Mouse (Mus musculus) ovary, postnatal 10 days (tissue): ENCODE measurements around the gene Ptgfr.

Experiments
- DNase-seq: peaks from one replicate; pipeline ENCODE4 v3.0.0; 2022; ENCODE audit warnings: low spot score

Ptgfr gene

GRCm38 (mm10) chr3:151836871-151837680 is at the start of gene Ptgfr:
Gene Ptgfr (minus strand): TSS chr3:151837630.
- peak; percentile 52 for DNase-seq

GRCm38 (mm10) chr3:151883881-151884280 is 46.5 kb upstream of the Ptgfr start:
- DNase-seq, result no peak

GRCm38 (mm10) chr3:151879981-151880380 is 42.6 kb upstream of the Ptgfr start:
- DNase-seq, result no peak

GRCm38 (mm10) chr3:151868970-151869369 is 31.5 kb upstream of the Ptgfr start:
- no peak for DNase-seq

- DNase-seq, result no peak
Measured at GRCm38 (mm10) chr3:151851344-151851743, 13.9 kb upstream of the Ptgfr start.

GRCm38 (mm10) chr3:151850621-151851020 is 13.2 kb upstream of the Ptgfr start:
- DNase-seq, result no peak

GRCm38 (mm10) chr3:151846292-151846691 is 8.9 kb upstream of the Ptgfr start:
- DNase-seq, result no peak

GRCm38 (mm10) chr3:151844361-151845154 is 7.1 kb upstream of the Ptgfr start:
- DNase-seq, result no peak

- DNase-seq, result no peak
Measured at GRCm38 (mm10) chr3:151840688-151841087, 3.3 kb upstream of the Ptgfr start.

GRCm38 (mm10) chr3:151838372-151838771 is 942 bp upstream of the Ptgfr start:
- DNase-seq, result no peak

GRCm38 (mm10) chr3:151837749-151838148 is 319 bp upstream of the Ptgfr start:
- no peak for DNase-seq

GRCm38 (mm10) chr3:151836451-151836850 is 979 bp downstream of the Ptgfr start:
- DNase-seq, result no peak

- no peak for DNase-seq
Measured at GRCm38 (mm10) chr3:151835831-151836230, 1.6 kb downstream of the Ptgfr start.

- DNase-seq, result no peak
Measured at GRCm38 (mm10) chr3:151827950-151828610, 9.3 kb downstream of the Ptgfr start.

- no peak for DNase-seq
Measured at GRCm38 (mm10) chr3:151819811-151820210, 17.6 kb downstream of the Ptgfr start.

GRCm38 (mm10) chr3:151818265-151818664 is 19.2 kb downstream of the Ptgfr start:
- no peak for DNase-seq

GRCm38 (mm10) chr3:151808613-151809012 is 28.8 kb downstream of the Ptgfr start:
- no peak for DNase-seq

- DNase-seq, result no peak
Measured at GRCm38 (mm10) chr3:151788622-151789021, 48.8 kb downstream of the Ptgfr start.

- DNase-seq, result no peak
Measured at GRCm38 (mm10) chr3:151775089-151775488, 62.3 kb downstream of the Ptgfr start.

GRCm38 (mm10) chr3:151771074-151771473 is 66.4 kb downstream of the Ptgfr start:
- no peak for DNase-seq

- no peak for DNase-seq
Measured at GRCm38 (mm10) chr3:151749737-151750136, 87.7 kb downstream of the Ptgfr start, which contains the start of gene Ifi44. Gene Ifi44 (minus strand): TSS chr3:151749960.

GRCm38 (mm10) chr3:151748514-151748913 is 88.9 kb downstream of the Ptgfr start:
- DNase-seq, result no peak
